Mouse (Mus musculus): ENCODE results near the gene Gm6882. TPM values are rescaled to one million over a fixed set of nuclear protein-coding genes. Genes with fewer than 3 reads are reported as not detected.
"Not testable (repeated sequence)": the region's sequence is repeated elsewhere in the genome, so short reads cannot be mapped to it uniquely, and the experiment has no call there.

Gene Gm6882
- not detected for polyA plus RNA-seq (2012; fragmentation: generic; extraction: Trizol)
- long read RNA-seq, experiment 1: 0 reads
- long read RNA-seq, experiment 2: 0 reads

GRCm38 (mm10) chr7:21432645-21433044 is at the start of gene Gm6882:
Gm6882 (minus strand) TSS chr7:21432745.
- not testable (repeated sequence) for H3K36me3 ChIP-seq (ENCODE audit: control insufficient read depth, insufficient read depth); H3K27me3 ChIP-seq (ENCODE audit: control insufficient read depth, insufficient read depth, insufficient read length); H3K79me3 ChIP-seq (ENCODE audit: low read depth); H3ac ChIP-seq (ENCODE audit: control insufficient read depth, insufficient read length, low read depth); H3K79me2 ChIP-seq (ENCODE audit: control insufficient read depth, insufficient read depth); H3K4me3 ChIP-seq (ENCODE audit: insufficient read depth, poor library complexity, severe bottlenecking)

Other genes with a start within 250 kb of the Gm6882 start
- gene Gm5157, start 242.3 kb downstream of the Gm6882 start, polyA plus RNA-seq (2012; fragmentation: generic; extraction: Trizol): not detected
- not detected for gene Vmn1r124, start 172.1 kb downstream of the Gm6882 start, polyA plus RNA-seq (2012; fragmentation: generic; extraction: Trizol)
- gene Vmn1r125, start 160.6 kb downstream of the Gm6882 start, polyA plus RNA-seq (2012; fragmentation: generic; extraction: Trizol): not detected
- gene Vmn1r126, start 131.3 kb downstream of the Gm6882 start, polyA plus RNA-seq (2012; fragmentation: generic; extraction: Trizol): not detected
- gene Vmn1r127, start 112.9 kb downstream of the Gm6882 start, polyA plus RNA-seq (2012; fragmentation: generic; extraction: Trizol): not detected
- not detected for gene Vmn1r128, start 83.4 kb downstream of the Gm6882 start, polyA plus RNA-seq (2012; fragmentation: generic; extraction: Trizol)
- not detected for gene Vmn1r129, start 71.5 kb downstream of the Gm6882 start, polyA plus RNA-seq (2012; fragmentation: generic; extraction: Trizol)
- not detected for gene Vmn1r130, start 79.0 kb upstream of the Gm6882 start, polyA plus RNA-seq (2012; fragmentation: generic; extraction: Trizol)
- gene Vmn1r131, start 113.3 kb upstream of the Gm6882 start, polyA plus RNA-seq (2012; fragmentation: generic; extraction: Trizol): not detected
- gene Vmn1r132, start 181.3 kb upstream of the Gm6882 start, polyA plus RNA-seq (2012; fragmentation: generic; extraction: Trizol): not detected